Mouse (Mus musculus) liver, embryonic 16.5 days (tissue): ENCODE data around the gene Gnat1. TPM values are rescaled to one million over a fixed set of nuclear protein-coding genes. Genes with fewer than 3 reads are reported as not detected.
A peak's percentile ranks its signal among the peaks of the same experiment; 100 is the strongest.

Experiments
- ATAC-seq: fragments of 200-750 bp; cut with Nextera tagmentation; 2 replicates; pipeline ENCODE4 v1.8.0; 2017; ENCODE audit warnings: low read depth, mild to moderate bottlenecking, moderate number of reproducible peaks, moderate library complexity
- H3K27ac ChIP-seq: fragments of 300-500 bp; sonication (generic); 2 replicates; pipeline ENCODE4 v1.5.1; 2014; ENCODE audit warnings: mild to moderate bottlenecking, low read length
- H3K27me3 ChIP-seq: fragments of 300-500 bp; sonication (generic); 2 replicates; pipeline ENCODE4 v1.6.1; 2014; ENCODE audit warnings: low read depth, low read length, mixed read lengths; ENCODE audit not compliant: control insufficient read depth, insufficient read depth
- H3K36me3 ChIP-seq: fragments of 300-500 bp; sonication (generic); 2 replicates; pipeline ENCODE4 v1.6.1; 2014; ENCODE audit warnings: mild to moderate bottlenecking; ENCODE audit not compliant: control insufficient read depth, insufficient read depth
- H3K4me1 ChIP-seq: fragments of 300-500 bp; sonication (generic); 2 replicates; pipeline ENCODE4 v1.6.1; 2014; ENCODE audit warnings: low read depth, low read length, mixed read lengths; ENCODE audit not compliant: control insufficient read depth
- H3K4me2 ChIP-seq: fragments of 300-500 bp; sonication (generic); 2 replicates; pipeline ENCODE4 v1.6.1; 2014; ENCODE audit warnings: low read depth, low read length, mixed read lengths
- H3K4me3 ChIP-seq: fragments of 300-500 bp; sonication (generic); 2 replicates; pipeline ENCODE4 v1.5.1; 2014; ENCODE audit warnings: low read depth, mild to moderate bottlenecking, low read length
- H3K9ac ChIP-seq: fragments of 300-500 bp; sonication (generic); 2 replicates; pipeline ENCODE4 v1.6.1; 2014; ENCODE audit warnings: low read depth, low read length
- H3K9me3 ChIP-seq: fragments of 300-500 bp; sonication (generic); replicated peaks from 2 replicates; pipeline ENCODE4 v1.6.1; 2016; ENCODE audit warnings: low read length; ENCODE audit not compliant: control insufficient read depth
- WGBS: fragments of 180-500 bp; shearing (Covaris S2); extraction: QIAGEN DNeasy Blood & Tissue Kit; methylation state at CpG from one replicate; pipeline ENCODE4 v1.1.7; 2014; ENCODE audit not compliant: insufficient replicate concordance; 5-methylcytosine and 5-hydroxymethylcytosine counted together
- polyA plus RNA-seq: library from polyadenylated mRNA; unstranded; fragments of >200 nt; fragmentation: Nextera tagmentation; extraction: Ambion mirVana; gene quantifications from 2 replicates; pipeline ENCODE4 v1.2.1, GENCODE M21; 2015

Gene Gnat1
- polyA plus RNA-seq, 1 experiment from 2014 or later: 1.1 TPM

DNA sequence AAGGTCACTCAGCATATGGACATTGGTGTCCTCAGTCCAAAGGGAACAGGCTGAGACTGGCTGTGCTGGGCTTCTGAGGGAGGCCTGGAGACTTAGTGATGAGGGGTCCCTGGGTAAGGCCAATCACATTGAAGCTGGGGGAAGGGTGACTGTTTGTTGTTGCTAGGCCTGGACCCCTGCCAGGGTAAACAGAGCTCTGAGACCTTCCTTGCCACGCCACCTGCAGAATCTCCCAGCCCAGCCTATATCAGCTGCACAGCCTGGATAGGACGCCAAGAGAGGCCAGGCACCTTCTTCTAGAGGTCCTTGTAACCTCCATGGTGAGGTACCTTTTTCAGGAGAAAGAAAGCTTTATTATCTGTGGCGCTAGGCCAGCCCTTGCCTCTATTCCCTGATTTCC lies 10.6 kb downstream of the Gnat1 start:
- no peak overlapping the region for H3K4me2 ChIP-seq
- no peaks in the 10 kb centered on the region for H3K36me3 ChIP-seq
- no peaks in the 10 kb centered on the region for H3K9me3 ChIP-seq
- H3K9ac ChIP-seq: no peak overlapping the region
- H3K27ac ChIP-seq: peak overlapping the region; percentile 31
- no peak for ATAC-seq
- H3K4me3 ChIP-seq: no peak overlapping the region
- 43% methylated on average over 3 of the region's 3 CpGs for WGBS
- no peaks in the 10 kb centered on the region; the same call in 1 of the 2 replicates for H3K4me1 ChIP-seq
- peaks cover 49% of the 10 kb centered on the region for H3K27me3 ChIP-seq

DNA sequence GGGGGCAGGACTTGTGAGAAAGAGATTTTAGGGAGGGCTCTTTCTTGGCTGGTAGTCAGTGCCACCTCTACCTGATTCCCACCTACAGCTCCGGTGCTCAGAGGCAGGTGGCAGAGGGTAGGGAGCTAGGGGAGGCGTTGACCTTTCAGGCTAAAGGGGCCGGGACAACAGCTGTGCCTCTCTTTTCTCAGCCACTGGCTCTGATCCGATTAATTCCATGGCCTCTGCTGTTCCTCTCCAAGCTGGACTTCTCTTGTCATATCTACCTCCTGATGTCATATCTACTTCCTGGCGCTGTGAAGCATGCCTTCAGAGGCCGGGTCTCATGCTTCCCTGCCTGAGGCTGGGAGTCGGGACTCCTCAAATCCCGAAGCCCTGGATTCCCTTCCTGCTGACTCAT lies 11.5 kb downstream of the Gnat1 start:
- Histone ChIP-seq H3K4me2 (peak overlapping the region; percentile 42), H3K9me3 (no peaks in the 10 kb centered on the region), H3K4me1 (no peaks in the 10 kb centered on the region; the same call in 1 of the 2 replicates), H3K27ac (peak overlapping the region; percentile 62), H3K4me3 (peak overlapping the region; percentile 13; the same call in 1 of the 2 replicates), H3K9ac (peak overlapping the region; percentile 2; the same call in 1 of the 2 replicates), H3K27me3 (peaks cover 46% of the 10 kb centered on the region), H3K36me3 (no peaks in the 10 kb centered on the region)
- WGBS: 37% methylated on average over 8 of the region's 8 CpGs
- no peak for ATAC-seq

DNA sequence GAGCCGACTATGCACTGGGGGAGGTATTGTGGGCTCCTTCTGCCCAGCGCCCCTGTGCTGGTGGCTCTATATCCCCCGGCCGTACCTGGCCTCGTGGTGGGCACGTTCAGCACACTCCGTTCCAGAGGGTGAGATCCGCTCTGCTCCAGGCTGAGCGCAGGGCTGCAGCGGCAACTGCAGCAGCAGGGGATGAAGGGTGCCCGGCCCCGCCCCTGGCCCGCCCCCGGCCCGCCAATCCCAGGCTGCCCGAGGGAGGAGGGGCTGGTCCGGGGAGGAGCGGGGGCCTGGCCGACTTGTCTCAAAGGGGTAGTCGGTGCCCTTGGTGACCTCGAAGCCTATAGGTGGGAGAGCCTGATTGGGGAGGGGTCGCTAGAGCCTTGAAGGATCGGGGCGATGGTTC lies 12.3 kb downstream of the Gnat1 start:
- H3K27me3 ChIP-seq: peaks cover 46% of the 10 kb centered on the region
- peak overlapping the region; percentile 42 for H3K4me2 ChIP-seq
- H3K9ac ChIP-seq: peak overlapping the region; percentile 40; the same call in 1 of the 2 replicates
- H3K36me3 ChIP-seq: no peaks in the 10 kb centered on the region
- no peaks in the 10 kb centered on the region for H3K9me3 ChIP-seq
- WGBS: under 1% methylated on average over 24 of the region's 24 CpGs
- peak overlapping the region; percentile 62 for H3K27ac ChIP-seq
- peak overlapping the region; percentile 58 for H3K4me3 ChIP-seq
- H3K4me1 ChIP-seq: no peaks in the 10 kb centered on the region; the same call in 1 of the 2 replicates
- peak; percentile 88 for ATAC-seq

DNA sequence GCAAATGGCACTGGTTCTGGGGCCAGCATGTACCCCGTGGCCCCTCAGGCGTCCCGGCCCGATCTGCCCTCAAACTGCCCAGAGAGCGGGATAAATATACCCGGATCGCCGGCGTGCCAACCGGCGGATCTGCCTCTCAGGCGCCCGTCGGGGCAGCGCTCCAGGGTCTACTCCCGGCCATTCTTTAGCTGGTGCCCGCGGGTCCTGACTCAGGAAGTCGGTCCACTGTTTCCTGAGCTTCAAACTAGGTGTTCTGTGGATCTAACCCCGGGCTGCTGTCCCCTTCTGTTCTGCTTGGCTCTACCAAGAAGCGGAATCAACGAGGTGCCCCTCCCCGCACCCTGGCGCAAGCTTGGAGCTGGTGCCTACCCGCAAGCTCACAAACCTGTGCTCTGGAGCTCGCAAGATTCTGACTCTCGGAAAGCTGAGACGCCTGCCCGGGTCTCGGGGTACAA lies 12.7 kb downstream of the Gnat1 start:
- H3K9me3 ChIP-seq: no peaks in the 10 kb centered on the region
- no peak for ATAC-seq
- 2% methylated on average over 30 of the region's 30 CpGs for WGBS
- peak overlapping the region; percentile 58 for H3K4me3 ChIP-seq
- peak overlapping the region; percentile 40 for H3K9ac ChIP-seq
- H3K4me2 ChIP-seq: peak overlapping the region; percentile 42
- H3K27ac ChIP-seq: peak overlapping the region; percentile 57
- peaks cover 46% of the 10 kb centered on the region for H3K27me3 ChIP-seq
- H3K4me1 ChIP-seq: no peaks in the 10 kb centered on the region; the same call in 1 of the 2 replicates
- H3K36me3 ChIP-seq: no peaks in the 10 kb centered on the region

DNA sequence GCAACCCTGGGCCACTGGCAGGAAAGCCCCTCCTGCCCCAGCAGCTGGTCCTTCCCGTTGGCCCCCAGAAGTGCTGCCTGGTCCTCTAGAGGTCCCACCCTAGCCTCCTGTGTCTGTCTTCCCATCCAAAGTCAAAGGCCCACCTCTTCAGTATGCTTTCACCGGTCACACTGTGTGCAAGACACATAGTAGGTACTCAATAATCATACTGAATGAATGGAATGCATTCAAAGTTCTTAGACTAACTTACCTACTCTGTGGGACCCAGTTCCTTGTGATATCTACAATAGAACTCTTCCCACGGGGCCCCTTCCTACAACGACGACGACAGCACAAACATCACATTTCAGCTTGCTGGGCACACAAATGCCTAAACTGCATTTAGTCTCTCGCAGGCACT lies 14.2 kb downstream of the Gnat1 start:
- Histone ChIP-seq H3K36me3 (no peaks in the 10 kb centered on the region), H3K27ac (no peak overlapping the region), H3K9ac (peak overlapping the region; percentile 9; the same call in 1 of the 2 replicates), H3K4me2 (peak overlapping the region; percentile 42), H3K27me3 (peaks cover 46% of the 10 kb centered on the region), H3K4me1 (no peaks in the 10 kb centered on the region; the same call in 1 of the 2 replicates), H3K4me3 (peak overlapping the region; percentile 58; the same call in 1 of the 2 replicates), H3K9me3 (no peaks in the 10 kb centered on the region)
- 56% methylated on average over 7 of the region's 7 CpGs for WGBS
- no peak for ATAC-seq

DNA sequence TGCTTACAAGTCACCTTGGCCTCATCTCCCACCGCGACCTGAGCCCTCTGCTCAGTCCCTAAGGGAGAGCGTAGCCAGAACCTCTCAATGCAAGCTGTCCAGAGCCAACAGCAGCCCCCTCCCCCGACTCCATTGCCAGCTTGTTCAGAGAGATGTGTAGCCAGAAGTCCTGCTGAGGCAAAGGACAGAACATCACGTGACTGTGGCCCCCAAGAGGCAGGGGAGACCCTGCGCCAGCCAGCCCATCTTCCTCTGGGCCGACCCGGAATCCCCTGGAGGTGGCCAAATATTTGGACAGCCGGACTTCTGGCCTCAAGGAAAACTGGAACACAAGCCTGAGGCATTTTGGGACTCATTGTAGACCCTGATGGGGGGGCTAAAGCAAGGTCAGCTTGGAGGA lies 16.0 kb downstream of the Gnat1 start:
- Histone ChIP-seq H3K9ac (no peak overlapping the region), H3K4me1 (no peaks in the 10 kb centered on the region; the same call in 1 of the 2 replicates), H3K9me3 (no peaks in the 10 kb centered on the region), H3K36me3 (no peaks in the 10 kb centered on the region), H3K4me3 (no peak overlapping the region), H3K4me2 (no peak overlapping the region), H3K27ac (no peak overlapping the region), H3K27me3 (peaks cover 40% of the 10 kb centered on the region)
- no peak for ATAC-seq
- WGBS: 65% methylated on average over 9 of the region's 9 CpGs

DNA sequence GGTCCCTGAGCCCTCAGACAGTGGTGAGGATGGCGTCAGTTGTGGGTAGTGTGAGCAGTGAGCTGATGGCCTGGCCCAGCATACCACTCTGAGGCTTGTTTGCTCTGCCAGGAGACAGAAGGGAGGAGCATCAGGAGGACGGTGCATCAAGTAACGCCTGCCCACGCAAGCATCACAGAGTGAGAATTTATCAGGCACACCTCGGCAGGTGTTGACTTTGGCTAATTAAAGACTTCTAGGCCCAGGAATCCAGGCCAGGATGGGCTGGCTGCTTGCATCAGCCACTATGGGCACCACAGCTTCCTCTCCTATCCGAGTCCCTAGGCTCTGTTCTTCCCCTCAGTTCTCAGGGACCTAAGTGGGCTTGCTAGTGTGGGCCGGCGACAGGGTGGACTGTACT lies 17.2 kb downstream of the Gnat1 start:
- Histone ChIP-seq H3K27ac (no peak overlapping the region), H3K36me3 (no peaks in the 10 kb centered on the region), H3K9ac (no peak overlapping the region), H3K27me3 (peaks cover 28% of the 10 kb centered on the region), H3K4me1 (no peaks in the 10 kb centered on the region), H3K9me3 (no peaks in the 10 kb centered on the region), H3K4me2 (no peak overlapping the region), H3K4me3 (no peak overlapping the region)
- WGBS: 63% methylated on average over 8 of the region's 8 CpGs
- ATAC-seq: no peak

DNA sequence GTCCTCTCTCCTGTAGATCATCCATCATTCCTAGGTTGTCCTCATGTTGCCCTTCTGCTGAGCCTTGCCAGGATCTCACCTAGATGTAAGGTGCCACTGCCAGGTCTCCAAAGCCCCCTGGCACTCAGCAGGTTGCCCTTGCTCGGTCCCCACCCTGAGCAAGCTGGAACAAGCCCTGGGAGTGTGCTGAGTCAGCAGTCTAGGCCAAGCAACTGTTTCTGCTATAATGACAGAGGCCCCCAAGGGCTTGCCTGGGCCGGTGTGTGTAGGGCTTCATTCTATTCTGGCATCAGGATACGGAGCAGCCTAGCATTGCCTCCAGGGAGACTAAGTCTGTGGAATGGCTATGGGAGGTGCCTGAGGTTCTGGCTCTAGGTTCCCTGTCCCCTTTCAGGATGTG lies 18.7 kb downstream of the Gnat1 start:
- no peak overlapping the region for H3K4me3 ChIP-seq
- H3K4me1 ChIP-seq: no peaks in the 10 kb centered on the region
- peaks cover 12% of the 10 kb centered on the region for H3K27me3 ChIP-seq
- H3K9me3 ChIP-seq: no peaks in the 10 kb centered on the region
- H3K4me2 ChIP-seq: no peak overlapping the region
- 58% methylated on average over 3 of the region's 3 CpGs for WGBS
- no peak overlapping the region for H3K9ac ChIP-seq
- H3K27ac ChIP-seq: no peak overlapping the region
- no peak for ATAC-seq
- no peaks in the 10 kb centered on the region for H3K36me3 ChIP-seq

DNA sequence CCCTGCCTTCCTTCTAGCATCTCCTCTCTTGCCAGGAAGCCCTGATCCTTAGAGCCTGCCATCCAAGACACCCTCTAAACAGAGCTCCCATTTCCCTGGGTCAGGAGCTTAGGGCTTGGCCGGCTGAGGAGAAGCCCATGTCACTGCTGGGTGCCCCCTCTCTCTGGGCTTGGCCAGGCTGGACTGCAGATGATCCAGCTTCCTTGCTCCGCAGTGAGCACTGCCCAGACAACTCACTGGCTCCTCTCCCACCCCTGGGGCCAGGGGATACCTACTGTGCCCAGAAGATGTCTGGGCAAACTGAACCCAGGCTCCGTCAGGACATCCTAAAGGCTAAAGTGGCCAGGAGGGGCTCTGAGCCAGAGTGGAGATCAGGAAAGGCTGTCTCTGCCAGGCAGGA lies 19.6 kb downstream of the Gnat1 start:
- Histone ChIP-seq H3K27ac (no peak overlapping the region), H3K27me3 (peaks cover 4% of the 10 kb centered on the region), H3K4me3 (no peak overlapping the region), H3K4me2 (no peak overlapping the region), H3K9me3 (no peaks in the 10 kb centered on the region), H3K9ac (no peak overlapping the region), H3K36me3 (no peaks in the 10 kb centered on the region), H3K4me1 (no peaks in the 10 kb centered on the region)
- no peak for ATAC-seq
- WGBS: 53% methylated on average over 3 of the region's 3 CpGs
